Mouse (Mus musculus) ovary, postnatal 14 days (tissue): ENCODE results near the gene Col13a1.
A peak's percentile ranks its signal among the peaks of the same experiment; 100 is the strongest.

ENCODE experiments used
- DNase-seq: peaks from one replicate; pipeline ENCODE4 v3.0.0; 2022; ENCODE audit warnings: low spot score

The Col13a1 gene

GRCm38 (mm10) chr10:61905308-61905707 lies 73.6 kb downstream of the Col13a1 start:
- DNase-seq: no peak

GRCm38 (mm10) chr10:61898116-61898515 lies 80.8 kb downstream of the Col13a1 start:
- DNase-seq: no peak

GRCm38 (mm10) chr10:61894564-61894963 lies 84.3 kb downstream of the Col13a1 start:
- no peak for DNase-seq

- DNase-seq: no peak
These were observed 87.8 kb downstream of the Col13a1 start for GRCm38 (mm10) chr10:61891138-61891537.

GRCm38 (mm10) chr10:61890294-61890693 lies 88.6 kb downstream of the Col13a1 start:
- DNase-seq: no peak

GRCm38 (mm10) chr10:61879427-61879826 lies 99.5 kb downstream of the Col13a1 start:
- peak; percentile 15 for DNase-seq

- DNase-seq: peak; percentile 66
These were observed 101.1 kb downstream of the Col13a1 start for GRCm38 (mm10) chr10:61877787-61878186.

GRCm38 (mm10) chr10:61869796-61870195 lies 109.1 kb downstream of the Col13a1 start:
- DNase-seq: no peak

- DNase-seq: no peak
These were observed 112.8 kb downstream of the Col13a1 start for GRCm38 (mm10) chr10:61866045-61866580.

- DNase-seq: no peak
These were observed 119.5 kb downstream of the Col13a1 start for GRCm38 (mm10) chr10:61859451-61859850.

- DNase-seq: no peak
These were observed 123.7 kb downstream of the Col13a1 start for GRCm38 (mm10) chr10:61855139-61855675.

GRCm38 (mm10) chr10:61852824-61853223 lies 126.1 kb downstream of the Col13a1 start:
- no peak for DNase-seq

GRCm38 (mm10) chr10:61848553-61848952 lies 130.4 kb downstream of the Col13a1 start:
- DNase-seq: no peak

GRCm38 (mm10) chr10:61845476-61845875 lies 133.4 kb downstream of the Col13a1 start:
- no peak for DNase-seq

GRCm38 (mm10) chr10:61844475-61844874 lies 134.4 kb downstream of the Col13a1 start:
- DNase-seq: no peak

- DNase-seq: no peak
These were observed 136.6 kb downstream of the Col13a1 start for GRCm38 (mm10) chr10:61842261-61842660.

GRCm38 (mm10) chr10:61839326-61839725 lies 139.6 kb downstream of the Col13a1 start:
- no peak for DNase-seq

- DNase-seq: peak; percentile 49
These were observed 140.1 kb downstream of the Col13a1 start for GRCm38 (mm10) chr10:61838769-61839168.

GRCm38 (mm10) chr10:61837286-61837685 lies 141.6 kb downstream of the Col13a1 start:
- DNase-seq: no peak

GRCm38 (mm10) chr10:61834288-61834687 lies 144.6 kb downstream of the Col13a1 start:
- no peak for DNase-seq

GRCm38 (mm10) chr10:61832713-61833112 lies 146.2 kb downstream of the Col13a1 start:
- DNase-seq: peak; percentile 29

- no peak for DNase-seq
These were observed 147.2 kb downstream of the Col13a1 start for GRCm38 (mm10) chr10:61831741-61832140.

GRCm38 (mm10) chr10:61831251-61831650 lies 147.7 kb downstream of the Col13a1 start:
- DNase-seq: no peak

- DNase-seq: no peak
These were observed 148.1 kb downstream of the Col13a1 start for GRCm38 (mm10) chr10:61830817-61831216.
